Mouse (Mus musculus) stomach, postnatal 0 days (tissue): ENCODE results near the gene Calb2.

ENCODE experiments used
- CTCF ChIP-seq: IDR thresholded peaks from 2 replicates; pipeline ENCODE4 v1.5.1; 2016; ENCODE audit warnings: antibody characterized with exemption, low read depth, mild to moderate bottlenecking, moderate library complexity
- EP300 ChIP-seq: optimal IDR thresholded peaks from 2 replicates; pipeline ENCODE3; 2016; ENCODE audit warnings: antibody characterized with exemption

DNA sequence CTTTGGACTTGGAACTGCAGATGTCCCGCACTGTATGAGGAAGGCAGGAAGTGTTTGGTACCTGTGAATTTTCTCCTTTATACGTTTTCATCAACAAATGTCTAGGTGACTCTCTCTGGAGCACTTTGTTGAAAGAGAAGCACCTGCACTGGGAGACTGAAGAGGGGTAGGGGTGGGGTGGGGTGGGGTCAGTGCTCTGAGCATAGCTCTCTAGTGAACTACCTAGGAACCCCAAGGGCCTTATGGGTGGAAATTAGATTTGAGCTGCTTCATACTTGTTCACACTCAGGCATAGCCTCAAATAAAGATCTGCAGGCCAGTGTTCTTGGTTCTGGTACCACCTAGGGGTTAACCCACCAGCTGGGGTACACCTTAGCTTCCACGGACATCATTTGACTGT is 65.4 kb downstream of the Calb2 start, which contains the start of gene Gm17720:
- no peak for TF ChIP-seq CTCF
- TF ChIP-seq EP300 = no peak
